Mouse (Mus musculus) midbrain, postnatal 0 days (tissue): ENCODE data around the gene Hist1h4h. TPM values are rescaled to one million over a fixed set of nuclear protein-coding genes. Genes with fewer than 3 reads are reported as not detected.
A peak's percentile ranks its signal among the peaks of the same experiment; 100 is the strongest.

Experiments used
- ATAC-seq: fragments of 200-750 bp; cut with Nextera tagmentation; 2 replicates; pipeline ENCODE4 v1.8.0; 2017; ENCODE audit warnings: moderate number of reproducible peaks, mild to moderate bottlenecking, moderate TSS enrichment, moderate library complexity; ENCODE audit not compliant: low FRiP score
- DNase-seq: peaks from one replicate; pipeline ENCODE4 v3.0.0-alpha.2; 2015; ENCODE audit warnings: low spot score
- H3K27ac ChIP-seq: fragments of 300-500 bp; sonication (generic); 2 replicates; pipeline ENCODE4 v1.5.1; 2014; ENCODE audit warnings: low read depth, mild to moderate bottlenecking, low read length, mixed read lengths
- H3K27me3 ChIP-seq: fragments of 300-500 bp; sonication (generic); 2 replicates; pipeline ENCODE4 v1.6.1; 2014; ENCODE audit warnings: low read length, control low read depth, mixed read lengths; ENCODE audit not compliant: insufficient read depth
- H3K36me3 ChIP-seq: fragments of 300-500 bp; sonication (generic); 2 replicates; pipeline ENCODE4 v1.6.1; 2014; ENCODE audit warnings: low read length, control low read depth, mixed read lengths; ENCODE audit not compliant: insufficient read depth
- H3K4me1 ChIP-seq: fragments of 300-500 bp; sonication (generic); 2 replicates; pipeline ENCODE4 v1.6.1; 2014; ENCODE audit warnings: mild to moderate bottlenecking, control low read depth, antibody characterized with exemption, low read length, mixed read lengths; ENCODE audit not compliant: insufficient read depth
- H3K4me2 ChIP-seq: fragments of 300-500 bp; sonication (generic); 2 replicates; pipeline ENCODE4 v1.6.1; 2014; ENCODE audit warnings: low read depth, mild to moderate bottlenecking, low read length, mixed read lengths; ENCODE audit not compliant: poor library complexity, severe bottlenecking
- H3K4me3 ChIP-seq: fragments of 300-500 bp; sonication (generic); 2 replicates; pipeline ENCODE4 v1.5.1; 2014; ENCODE audit warnings: low read depth, mild to moderate bottlenecking, low read length, moderate library complexity
- H3K9ac ChIP-seq: fragments of 300-500 bp; sonication (generic); replicated peaks from 2 replicates; pipeline ENCODE4 v1.6.1; 2014; ENCODE audit warnings: mild to moderate bottlenecking, low read length, moderate library complexity, mixed read lengths; ENCODE audit not compliant: poor library complexity, severe bottlenecking
- H3K9me3 ChIP-seq: fragments of 300-500 bp; sonication (generic); 2 replicates; pipeline ENCODE4 v1.6.1; 2016; ENCODE audit warnings: low read length, control low read depth
- CTCF ChIP-seq: IDR thresholded peaks from 2 replicates; pipeline ENCODE4 v1.5.1; 2016; ENCODE audit warnings: antibody characterized with exemption, mild to moderate bottlenecking
- WGBS: fragments of 180-500 bp; shearing (Covaris S2); extraction: QIAGEN DNeasy Blood & Tissue Kit; methylation state at CpG from one replicate; pipeline ENCODE4 v1.1.7; 2014; 5-methylcytosine and 5-hydroxymethylcytosine counted together
- microRNA-seq: library from miRNA; unstranded; fragments of <30 nt; microRNA quantifications from one replicate; pipeline ENCODE4, GENCODE M21; 2016; ENCODE audit warnings: borderline number of aligned reads
- polyA plus RNA-seq: library from polyadenylated mRNA; unstranded; fragments of >200 nt; fragmentation: Nextera tagmentation; extraction: Ambion mirVana; gene quantifications from 2 replicates; pipeline ENCODE4 v1.2.1, GENCODE M21; 2015
- total RNA-seq: library from RNA; depleted of rRNA; stranded (reverse); fragments of >200 nt; gene quantifications from 2 replicates; pipeline ENCODE4 v1.2.3, GENCODE M21; 2014; rRNA removed

Hist1h4h gene
- total and polyA plus RNA-seq, 2 experiments from 2014 or later, result 4.0 to 1,474 TPM

- H3K4me1 ChIP-seq, result 0 out of 2 replicates have a peak, but pooled peaks cover 8% of the 10 kb centered on the region
- H3K4me2 ChIP-seq, result peak overlapping the region; percentile 53
- no peak overlapping the region for H3K9ac ChIP-seq
- no peaks in the 10 kb centered on the region for H3K9me3 ChIP-seq
- ATAC-seq (no peak), DNase-seq (no peak)
- no peaks in the 10 kb centered on the region for H3K36me3 ChIP-seq
- 10% methylated on average over 7 of the region's 7 CpGs for WGBS
- peak overlapping the region; percentile 38 for H3K4me3 ChIP-seq
- H3K27me3 ChIP-seq, result no peaks in the 10 kb centered on the region
- no peak overlapping the region for H3K27ac ChIP-seq
- no peak for TF ChIP-seq CTCF
These were observed 45.6 kb downstream of the Hist1h4h start for GRCm38 (mm10) chr13:23576351-23576881.

DNA sequence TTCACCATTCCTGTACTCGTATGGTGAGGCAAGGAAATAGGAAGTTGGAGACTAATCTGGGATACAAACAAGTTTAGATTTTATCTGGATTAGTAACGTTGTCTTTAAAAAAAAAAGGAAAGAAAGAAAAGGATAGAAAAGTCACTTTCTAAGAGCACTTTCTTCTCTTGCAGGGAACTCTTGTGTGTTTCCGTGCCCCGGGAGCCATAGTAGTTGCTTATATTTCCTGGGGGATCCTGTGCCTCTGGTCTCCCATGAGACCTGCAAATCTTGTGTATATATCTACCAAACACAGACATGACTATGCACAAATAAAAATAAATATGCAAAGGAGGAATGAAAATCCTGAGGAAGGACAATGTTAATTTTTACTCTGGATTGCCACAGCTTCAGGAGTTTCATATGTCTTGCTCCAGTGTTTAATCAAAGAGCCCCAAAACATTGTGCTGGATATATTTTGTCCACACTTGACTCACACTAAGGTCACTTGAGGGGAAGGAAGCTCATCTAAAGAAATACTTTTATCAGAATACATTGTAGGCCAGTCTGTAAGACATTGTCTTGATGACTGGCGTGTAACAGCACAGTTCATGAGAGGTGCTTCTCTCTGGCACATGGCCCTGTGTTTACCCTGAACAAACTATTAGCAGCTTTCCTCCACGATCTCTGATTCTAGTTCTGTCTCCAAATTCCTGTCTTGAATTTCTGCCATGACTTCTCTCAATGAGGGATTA is 46.2 kb downstream of the Hist1h4h start:
- 0 out of 2 replicates have a peak overlapping the region, but pooled peaks have one; percentile 53 for H3K4me2 ChIP-seq
- no peaks in the 10 kb centered on the region for H3K36me3 ChIP-seq
- H3K4me3 ChIP-seq, result no peak overlapping the region
- H3K27ac ChIP-seq, result no peak overlapping the region
- peaks cover 10% of the 10 kb centered on the region; the same call in 1 of the 2 replicates for H3K4me1 ChIP-seq
- DNase-seq (no peak), ATAC-seq (no peak)
- TF ChIP-seq CTCF, result no peak
- WGBS, result 55% methylated on average over 6 of the region's 6 CpGs
- no peaks in the 10 kb centered on the region for H3K27me3 ChIP-seq
- no peak overlapping the region for H3K9ac ChIP-seq
- no peaks in the 10 kb centered on the region for H3K9me3 ChIP-seq

DNA sequence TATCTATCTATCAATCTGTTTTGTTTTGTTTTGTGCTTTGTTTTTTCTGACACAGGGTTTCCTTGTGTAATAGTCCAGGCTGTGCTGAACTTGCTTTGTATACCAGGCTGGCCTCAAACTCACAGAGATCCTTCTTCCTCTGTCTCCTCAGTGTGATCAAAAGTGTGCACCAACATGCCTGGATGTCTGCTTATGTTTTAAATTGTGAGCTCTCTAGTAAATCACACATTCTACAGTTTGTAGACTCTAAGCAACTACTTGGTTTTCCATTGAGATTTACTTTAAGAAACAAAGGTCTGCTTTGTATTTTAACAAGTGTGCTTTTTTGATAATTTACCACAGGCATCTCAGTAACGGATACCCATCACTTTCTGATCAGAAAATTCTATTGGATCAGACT is 47.0 kb downstream of the Hist1h4h start:
- H3K4me1 ChIP-seq, result peaks cover 10% of the 10 kb centered on the region; the same call in 1 of the 2 replicates
- ATAC-seq, result no peak
- no peak overlapping the region for H3K4me2 ChIP-seq
- DNase-seq, result no peak
- no peak overlapping the region for H3K9ac ChIP-seq
- 98% methylated on average over 1 of the region's 1 CpGs for WGBS
- no peaks in the 10 kb centered on the region for H3K27me3 ChIP-seq
- no peaks in the 10 kb centered on the region for H3K9me3 ChIP-seq
- H3K27ac ChIP-seq, result no peak overlapping the region
- H3K36me3 ChIP-seq, result no peaks in the 10 kb centered on the region
- no peak for TF ChIP-seq CTCF
- H3K4me3 ChIP-seq, result no peak overlapping the region

Small RNA genes lying within 50 kb of the gene (microRNA-seq; reads per million reads assigned to microRNA genes)
- gene Gm44297 (not detected), gene Gm44359 (not detected), gene Gm44394 (not detected), gene n-TStga1 (not detected)

Other genes with a start within 250 kb of the Hist1h4h start
Only the 30 nearest of the 34 such genes appear.
- gene Zfp322a, start 161.8 kb upstream of the Hist1h4h start, total RNA-seq, result 19.7 and 32.5 TPM in 2 replicates
- 31.1 and 31.5 TPM in 2 replicates for gene Zfp322a, start 161.8 kb upstream of the Hist1h4h start, polyA plus RNA-seq
- 4.9 and 7.3 TPM in 2 replicates for gene Abt1, start 107.2 kb upstream of the Hist1h4h start, total RNA-seq
- 5.2 and 6.0 TPM in 2 replicates for gene Abt1, start 107.2 kb upstream of the Hist1h4h start, polyA plus RNA-seq
- gene Btn1a1, start 65.1 kb upstream of the Hist1h4h start, total RNA-seq, result 0.05 TPM in 1 of 2 replicates, not detected in the other
- gene Btn1a1, start 65.1 kb upstream of the Hist1h4h start, polyA plus RNA-seq, result 0.04 and 0.07 TPM in 2 replicates
- 0.16 TPM in 1 of 2 replicates, not detected in the other for gene Btn2a2, start 42.2 kb upstream of the Hist1h4h start, total RNA-seq
- gene Btn2a2, start 42.2 kb upstream of the Hist1h4h start, polyA plus RNA-seq, result not detected in 2 replicates
- gene Hist1h2af, start 2.9 kb downstream of the Hist1h4h start, total RNA-seq, result 52.3 and 293 TPM in 2 replicates
- 0.54 and 1.5 TPM in 2 replicates for gene Hist1h2af, start 2.9 kb downstream of the Hist1h4h start, polyA plus RNA-seq
- 99.4 and 262 TPM in 2 replicates for gene Hist1h3g, start 4.4 kb downstream of the Hist1h4h start, total RNA-seq
- gene Hist1h3g, start 4.4 kb downstream of the Hist1h4h start, polyA plus RNA-seq, result not detected in 2 replicates
- gene Hist1h2bh, start 12.3 kb downstream of the Hist1h4h start, total RNA-seq, result 8.7 and 34.2 TPM in 2 replicates
- 0.16 TPM in 1 of 2 replicates, not detected in the other for gene Hist1h2bh, start 12.3 kb downstream of the Hist1h4h start, polyA plus RNA-seq
- gene Hist1h3f, start 13.0 kb downstream of the Hist1h4h start, total RNA-seq, result 154 and 239 TPM in 2 replicates
- 0.21 and 0.23 TPM in 2 replicates for gene Hist1h3f, start 13.0 kb downstream of the Hist1h4h start, polyA plus RNA-seq
- 684 and 753 TPM in 2 replicates for gene Hist1h4f, start 20.6 kb downstream of the Hist1h4h start, total RNA-seq
- gene Hist1h4f, start 20.6 kb downstream of the Hist1h4h start, polyA plus RNA-seq, result not detected in 2 replicates
- gene Hist1h1d, start 22.2 kb downstream of the Hist1h4h start, total RNA-seq, result 21.3 and 23.4 TPM in 2 replicates
- gene Hist1h1d, start 22.2 kb downstream of the Hist1h4h start, polyA plus RNA-seq, result 0.04 and 0.07 TPM in 2 replicates
- gene Hist1h3e, start 31.3 kb downstream of the Hist1h4h start, total RNA-seq, result 203 and 384 TPM in 2 replicates
- 1.2 and 1.9 TPM in 2 replicates for gene Hist1h3e, start 31.3 kb downstream of the Hist1h4h start, polyA plus RNA-seq
- gene Hist1h2ae, start 40.2 kb downstream of the Hist1h4h start, total RNA-seq, result 76.7 and 98.8 TPM in 2 replicates
- 4.5 and 5.9 TPM in 2 replicates for gene Hist1h2ae, start 40.2 kb downstream of the Hist1h4h start, polyA plus RNA-seq
- 248 and 572 TPM in 2 replicates for gene Hist1h2bg, start 40.3 kb downstream of the Hist1h4h start, total RNA-seq
- gene Hist1h2bg, start 40.3 kb downstream of the Hist1h4h start, polyA plus RNA-seq, result 2.8 and 4.5 TPM in 2 replicates
- 194 and 327 TPM in 2 replicates for gene Hist1h2bf, start 43.1 kb downstream of the Hist1h4h start, total RNA-seq
- gene Hist1h2bf, start 43.1 kb downstream of the Hist1h4h start, polyA plus RNA-seq, result 0.43 TPM in 1 of 2 replicates, not detected in the other
- 162 and 232 TPM in 2 replicates for gene Hist1h2ad, start 43.3 kb downstream of the Hist1h4h start, total RNA-seq
- not detected in 2 replicates for gene Hist1h2ad, start 43.3 kb downstream of the Hist1h4h start, polyA plus RNA-seq
- 49.8 and 92.5 TPM in 2 replicates for gene Hist1h3d, start 44.7 kb downstream of the Hist1h4h start, total RNA-seq
- gene Hist1h3d, start 44.7 kb downstream of the Hist1h4h start, polyA plus RNA-seq, result 0.42 and 0.55 TPM in 2 replicates
- 900 and 1,141 TPM in 2 replicates for gene Hist1h4d, start 50.5 kb downstream of the Hist1h4h start, total RNA-seq
- 18.0 and 18.8 TPM in 2 replicates for gene Hist1h4d, start 50.5 kb downstream of the Hist1h4h start, polyA plus RNA-seq
- 75.1 and 75.2 TPM in 2 replicates for gene Hist1h2be, start 90.1 kb downstream of the Hist1h4h start, total RNA-seq
- gene Hist1h2be, start 90.1 kb downstream of the Hist1h4h start, polyA plus RNA-seq, result 0.32 and 0.33 TPM in 2 replicates
- gene Hist1h1e, start 91.5 kb downstream of the Hist1h4h start, total RNA-seq, result 159 and 160 TPM in 2 replicates
- 8.0 and 9.5 TPM in 2 replicates for gene Hist1h1e, start 91.5 kb downstream of the Hist1h4h start, polyA plus RNA-seq
- 16.6 and 45.8 TPM in 2 replicates for gene Hist1h2ac, start 152.9 kb downstream of the Hist1h4h start, total RNA-seq
- gene Hist1h2ac, start 152.9 kb downstream of the Hist1h4h start, polyA plus RNA-seq, result 0.21 and 0.28 TPM in 2 replicates
- 66.3 and 125 TPM in 2 replicates for gene Hist1h2bc, start 153.1 kb downstream of the Hist1h4h start, total RNA-seq
- gene Hist1h2bc, start 153.1 kb downstream of the Hist1h4h start, polyA plus RNA-seq, result 23.7 and 28.6 TPM in 2 replicates
- gene Hist1h1t, start 164.8 kb downstream of the Hist1h4h start, total RNA-seq, result 0.93 TPM in 1 of 2 replicates, not detected in the other
- gene Hist1h1t, start 164.8 kb downstream of the Hist1h4h start, polyA plus RNA-seq, result not detected in 2 replicates
- 622 and 783 TPM in 2 replicates for gene Hist1h4c, start 167.4 kb downstream of the Hist1h4h start, total RNA-seq
- gene Hist1h4c, start 167.4 kb downstream of the Hist1h4h start, polyA plus RNA-seq, result 1.5 and 2.2 TPM in 2 replicates
- 1.8 and 2.5 TPM in 2 replicates for gene Hfe, start 179.8 kb downstream of the Hist1h4h start, total RNA-seq
- 4.0 and 5.8 TPM in 2 replicates for gene Hfe, start 179.8 kb downstream of the Hist1h4h start, polyA plus RNA-seq
- gene Hist1h1c, start 207.8 kb downstream of the Hist1h4h start, total RNA-seq, result 243 and 275 TPM in 2 replicates
- 26.1 and 26.5 TPM in 2 replicates for gene Hist1h1c, start 207.8 kb downstream of the Hist1h4h start, polyA plus RNA-seq
- gene Hist1h3c, start 214.6 kb downstream of the Hist1h4h start, total RNA-seq, result 206 and 420 TPM in 2 replicates
- gene Hist1h3c, start 214.6 kb downstream of the Hist1h4h start, polyA plus RNA-seq, result not detected in 2 replicates
- gene Hist1h2bb, start 215.7 kb downstream of the Hist1h4h start, total RNA-seq, result 491 and 821 TPM in 2 replicates
- gene Hist1h2bb, start 215.7 kb downstream of the Hist1h4h start, polyA plus RNA-seq, result 0.61 TPM in 1 of 2 replicates, not detected in the other
- 98.5 and 290 TPM in 2 replicates for gene Hist1h2ab, start 220.1 kb downstream of the Hist1h4h start, total RNA-seq
- 2.1 and 2.4 TPM in 2 replicates for gene Hist1h2ab, start 220.1 kb downstream of the Hist1h4h start, polyA plus RNA-seq
- gene Hist1h3b, start 221.2 kb downstream of the Hist1h4h start, total RNA-seq, result 124 and 290 TPM in 2 replicates
- gene Hist1h3b, start 221.2 kb downstream of the Hist1h4h start, polyA plus RNA-seq, result 0.50 and 0.51 TPM in 2 replicates
- gene Hist1h4b, start 226.0 kb downstream of the Hist1h4h start, total RNA-seq, result 143 and 315 TPM in 2 replicates
- gene Hist1h4b, start 226.0 kb downstream of the Hist1h4h start, polyA plus RNA-seq, result 1.6 and 2.0 TPM in 2 replicates